Mouse (Mus musculus) cerebellum, adult 8-10 months (tissue): ENCODE measurements around the gene C130050O18Rik.
A peak's percentile ranks its signal among the peaks of the same experiment; 100 is the strongest.
"Not testable (repeated sequence)": the region's sequence is repeated elsewhere in the genome, so short reads cannot be mapped to it uniquely, and the experiment has no call there.

Experiments
- DNase-seq: peaks from one replicate; pipeline ENCODE4 v3.0.0; 2022

C130050O18Rik gene

DNA sequence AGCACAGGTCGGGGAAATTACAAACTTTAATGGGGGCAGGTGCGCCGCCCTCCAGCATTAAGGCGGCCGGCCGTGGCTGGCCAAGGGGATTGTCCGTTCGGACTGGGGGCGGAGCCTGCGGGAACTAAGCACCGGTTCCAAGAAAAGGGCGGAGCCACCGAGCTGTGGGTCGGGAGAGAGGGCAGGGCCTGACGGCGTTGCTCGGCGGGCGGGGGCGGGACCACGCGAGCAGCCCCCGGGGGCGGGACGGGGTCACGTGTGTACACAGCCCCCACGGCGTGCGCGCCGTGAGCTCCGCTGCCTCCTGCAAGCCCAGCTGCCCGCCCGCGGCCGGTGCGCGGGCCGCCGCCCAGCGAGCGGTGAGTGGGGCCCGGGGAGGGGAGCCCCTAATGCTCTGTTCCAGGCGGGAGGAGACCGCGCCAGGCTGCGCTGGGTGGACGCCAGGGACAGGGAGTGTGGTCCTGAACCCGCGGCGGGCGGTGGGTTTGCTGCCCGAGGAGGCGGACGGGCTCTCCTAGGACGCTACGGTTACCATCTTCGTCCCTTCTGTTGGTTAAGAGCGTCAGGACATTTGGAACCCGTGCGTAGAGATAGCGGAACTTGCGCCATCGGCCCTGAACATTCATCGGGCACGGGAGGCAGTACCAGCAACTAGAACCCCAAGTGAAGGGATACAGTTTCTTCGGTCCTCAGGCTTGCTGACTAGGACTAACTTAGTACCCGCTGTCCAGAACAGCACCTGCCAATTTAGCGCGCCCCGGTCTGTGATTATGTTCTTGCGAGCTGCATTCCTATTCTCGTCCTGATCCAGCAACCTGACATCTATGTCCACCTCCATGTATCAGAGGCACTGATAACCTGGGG is 24.5 kb upstream of the C130050O18Rik start:
- peak; percentile 87 for DNase-seq

DNA sequence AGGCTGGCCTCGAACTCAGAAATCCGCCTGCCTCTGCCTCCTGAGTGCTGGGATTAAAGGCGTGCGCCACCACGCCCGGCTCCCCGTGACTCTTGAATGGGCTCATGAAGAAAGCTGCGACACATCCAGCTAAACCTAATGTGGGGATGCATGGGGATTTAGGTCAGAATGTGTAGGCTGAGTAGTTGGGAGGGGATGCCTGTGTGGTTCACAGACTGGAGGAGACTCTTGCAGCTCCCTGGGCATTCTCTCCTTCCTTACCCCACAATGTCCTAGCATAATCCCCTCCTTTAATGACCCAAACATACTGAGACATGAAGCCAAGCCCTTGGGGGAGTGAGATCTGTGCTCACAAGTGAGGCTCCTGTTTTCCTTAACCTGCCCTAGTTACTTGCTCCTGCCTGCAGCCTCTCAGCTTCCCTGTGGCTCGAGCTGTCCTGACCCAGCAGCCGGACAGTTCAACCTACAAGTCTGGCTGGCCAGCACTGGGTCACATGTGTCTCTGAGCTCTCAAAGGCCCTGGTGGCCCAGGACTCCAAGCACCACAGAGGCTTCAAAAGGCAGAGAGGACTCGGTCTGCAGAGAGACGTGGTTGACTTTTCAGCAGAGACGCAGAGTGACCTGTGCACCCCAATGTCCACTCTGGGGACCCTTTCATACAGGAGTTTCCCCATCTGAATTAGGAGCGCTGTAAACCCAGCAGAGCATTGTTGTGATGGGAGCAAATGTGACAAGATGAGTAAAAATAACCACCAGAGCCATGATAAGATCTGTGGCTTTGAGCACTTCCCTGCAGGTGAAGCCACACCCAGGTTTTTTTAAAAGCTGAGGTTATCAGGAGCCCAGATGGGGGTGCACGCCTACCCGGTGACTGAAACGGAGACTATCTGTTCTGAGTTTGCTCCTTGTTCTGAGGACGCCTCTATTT is 23.2 kb upstream of the C130050O18Rik start:
- DNase-seq: no peak

DNA sequence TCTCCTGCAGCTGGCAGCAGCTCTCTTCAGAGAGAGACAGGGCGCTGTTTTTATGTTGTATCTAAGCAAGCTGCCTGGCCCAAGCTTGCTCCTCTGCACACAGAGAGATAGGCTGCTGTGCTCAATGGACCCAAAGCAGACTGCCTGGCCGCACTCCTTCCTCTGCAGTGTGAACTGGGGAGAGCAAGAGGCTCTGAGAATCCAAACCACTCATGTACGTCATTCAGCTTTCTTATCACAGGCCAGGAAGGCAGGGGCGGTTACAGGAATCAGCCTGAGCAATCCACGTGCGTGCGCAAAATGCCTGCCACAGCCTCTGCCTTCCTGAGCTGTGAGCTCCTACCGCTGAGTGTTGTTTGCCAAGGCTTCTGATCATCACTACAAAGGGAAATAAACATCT is 22.3 kb upstream of the C130050O18Rik start:
- no peak for DNase-seq

DNA sequence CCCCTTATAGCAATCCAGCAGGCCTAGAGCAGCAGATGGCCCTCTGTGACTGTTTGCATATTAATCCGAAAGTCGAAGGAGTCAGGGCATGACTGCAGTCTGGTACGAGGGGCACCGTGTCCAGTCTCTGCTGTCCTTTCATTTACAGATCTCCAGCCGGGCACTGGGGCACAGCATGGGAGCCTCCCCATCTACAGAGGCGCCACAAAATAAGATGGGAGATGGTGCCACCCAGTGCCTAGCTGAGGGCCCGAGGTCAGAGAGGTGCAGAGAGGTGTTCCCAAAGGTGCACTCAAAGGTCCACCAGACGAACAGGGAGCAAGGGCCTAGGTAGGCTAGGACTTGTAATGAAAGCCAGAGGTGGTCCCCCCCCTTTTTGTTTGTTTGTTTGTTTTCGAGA is 21.8 kb upstream of the C130050O18Rik start:
- DNase-seq: no peak

DNA sequence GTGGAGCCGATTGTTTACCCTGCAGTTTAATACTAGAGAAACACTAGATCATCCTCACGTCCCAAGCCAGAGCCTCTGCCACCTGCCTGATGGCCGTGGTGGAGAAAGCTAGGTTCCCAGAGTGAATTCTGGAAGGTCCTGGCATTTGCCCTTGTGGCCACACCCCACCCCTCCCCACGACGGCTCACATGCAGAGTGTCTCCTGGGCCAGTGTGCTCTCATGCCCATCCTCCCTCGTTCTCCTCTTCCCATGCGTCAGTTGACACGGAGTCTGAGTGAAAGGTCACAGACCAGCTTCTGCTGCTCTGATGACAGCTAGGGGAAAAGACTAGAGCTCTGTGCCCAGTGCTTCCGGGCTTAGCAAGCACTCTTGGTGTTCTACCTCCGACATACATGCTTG is 20.5 kb upstream of the C130050O18Rik start:
- no peak for DNase-seq

DNA sequence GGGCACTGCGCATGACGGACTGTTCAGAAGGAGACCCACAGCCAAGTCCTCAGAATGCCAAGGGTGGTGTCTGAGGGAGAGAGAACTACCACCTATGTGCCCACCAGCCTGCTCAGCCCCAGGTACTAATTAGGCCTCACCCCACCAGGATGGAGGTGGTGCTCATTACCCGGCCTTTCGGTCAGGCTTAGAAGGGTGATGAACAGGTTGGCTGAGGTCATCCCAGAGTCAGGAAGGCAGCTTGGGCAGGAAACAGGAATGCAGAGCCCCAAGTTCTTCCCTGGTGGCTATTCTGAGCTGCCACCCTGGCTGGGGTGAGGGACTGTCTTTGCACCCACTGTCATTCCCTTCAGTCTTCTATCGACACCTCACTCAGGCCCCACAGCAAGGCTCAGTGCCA is 19.0 kb upstream of the C130050O18Rik start:
- no peak for DNase-seq

DNA sequence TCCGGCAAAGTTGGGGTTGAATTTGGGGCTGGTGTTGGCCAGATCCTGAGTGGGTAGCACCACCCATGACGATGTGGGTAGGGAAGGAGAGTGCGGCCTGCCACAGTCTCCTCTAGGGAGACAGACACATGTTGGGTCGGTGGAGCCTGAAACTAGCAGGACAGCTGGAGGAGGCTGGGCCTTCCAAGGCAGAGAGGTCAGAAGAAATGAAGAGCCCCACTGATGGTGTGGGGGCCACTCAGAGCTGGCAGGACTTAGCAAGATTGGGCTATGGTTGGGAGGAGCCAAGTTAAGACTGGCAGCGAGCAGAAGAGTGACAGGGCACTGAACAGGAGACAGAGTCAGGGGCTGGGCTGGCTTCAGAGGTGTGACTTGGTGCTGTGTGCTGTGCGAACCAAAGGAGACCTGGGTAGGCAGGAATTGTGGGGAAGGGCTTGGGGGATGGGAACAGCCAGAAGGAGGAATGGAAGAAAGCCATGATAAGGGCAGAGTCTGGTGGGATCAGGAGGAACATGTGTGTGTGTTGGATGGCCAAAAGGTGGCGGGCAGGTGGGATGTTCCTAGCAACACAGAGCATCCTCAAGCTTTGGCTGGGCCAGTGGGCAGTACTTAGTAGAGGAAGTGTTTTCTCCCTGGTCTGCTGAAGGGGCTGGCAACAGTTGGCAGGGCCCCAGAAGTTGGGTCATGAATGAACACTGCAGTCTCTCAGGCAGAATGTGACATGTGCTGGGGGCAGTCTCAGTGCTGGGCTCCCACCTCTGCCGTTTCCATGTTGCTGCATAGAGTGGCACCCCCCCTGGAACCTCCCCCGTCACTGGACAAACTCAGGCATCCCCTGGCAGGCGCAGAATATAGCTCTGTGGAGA is 17.5 kb upstream of the C130050O18Rik start:
- no peak for DNase-seq

DNA sequence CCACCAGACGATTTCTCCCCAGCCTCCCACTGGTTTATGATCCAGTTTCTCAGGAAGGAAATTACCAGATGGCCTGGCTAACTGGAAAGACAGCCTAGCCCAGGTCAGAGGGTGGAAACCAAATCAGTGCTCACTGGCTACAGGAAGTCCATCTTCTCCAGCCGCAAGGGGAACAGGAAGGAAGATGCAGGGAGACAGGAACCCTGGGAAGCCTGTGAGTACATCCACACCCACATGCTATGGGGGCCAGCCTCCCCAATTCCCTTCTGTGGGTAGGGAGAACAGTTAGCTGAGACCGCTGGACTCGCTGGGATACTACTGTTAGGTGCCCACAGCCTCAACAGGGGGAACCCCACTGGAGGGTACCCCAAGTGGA is 16.9 kb upstream of the C130050O18Rik start:
- no peak for DNase-seq

DNA sequence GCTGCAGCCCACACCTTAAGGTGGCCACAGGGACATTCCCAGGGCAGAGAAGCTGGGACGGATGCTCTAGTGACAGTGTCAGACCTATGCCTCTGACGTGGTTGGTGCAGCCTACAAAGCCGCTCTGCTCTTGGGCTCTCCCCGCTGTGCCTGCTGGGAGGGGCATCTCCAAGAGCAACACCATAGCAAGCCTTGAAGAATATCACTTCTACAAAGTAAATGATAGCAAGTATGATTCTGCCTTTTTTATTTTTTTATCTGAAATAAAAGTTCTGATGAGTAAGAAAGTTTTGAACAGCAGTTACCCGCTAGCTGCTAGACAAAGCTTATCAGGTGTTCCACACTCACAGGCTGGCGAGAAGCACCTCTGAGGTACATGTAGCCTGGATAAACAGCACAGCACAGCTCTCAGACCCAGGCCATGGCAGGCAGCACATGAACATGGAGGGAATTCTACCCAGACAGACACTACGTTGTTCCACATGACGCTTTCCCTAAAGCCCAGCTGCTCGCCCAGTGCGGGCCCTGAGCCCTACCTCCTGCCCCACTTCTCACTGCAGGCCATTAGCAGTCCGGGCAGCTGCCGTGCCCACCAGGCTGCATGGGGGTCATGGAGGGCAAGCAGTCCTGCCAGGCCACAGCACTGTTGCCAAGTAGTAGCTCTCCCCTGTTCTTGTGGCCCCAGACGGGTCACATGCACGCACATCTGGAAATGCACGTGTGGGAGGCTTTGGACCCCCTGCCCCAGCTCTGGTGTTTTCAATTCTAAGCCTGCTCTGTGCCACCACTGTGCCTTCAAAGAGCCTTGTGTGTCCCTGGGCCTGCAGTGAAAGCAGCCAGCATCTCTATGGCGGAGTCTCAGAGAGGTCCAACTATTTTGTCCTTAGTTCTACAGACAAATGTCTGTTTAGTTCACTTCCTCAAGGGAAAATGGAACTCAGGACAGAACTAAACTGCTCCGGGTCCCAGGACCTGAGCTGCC is 16.1 kb upstream of the C130050O18Rik start:
- no peak for DNase-seq

DNA sequence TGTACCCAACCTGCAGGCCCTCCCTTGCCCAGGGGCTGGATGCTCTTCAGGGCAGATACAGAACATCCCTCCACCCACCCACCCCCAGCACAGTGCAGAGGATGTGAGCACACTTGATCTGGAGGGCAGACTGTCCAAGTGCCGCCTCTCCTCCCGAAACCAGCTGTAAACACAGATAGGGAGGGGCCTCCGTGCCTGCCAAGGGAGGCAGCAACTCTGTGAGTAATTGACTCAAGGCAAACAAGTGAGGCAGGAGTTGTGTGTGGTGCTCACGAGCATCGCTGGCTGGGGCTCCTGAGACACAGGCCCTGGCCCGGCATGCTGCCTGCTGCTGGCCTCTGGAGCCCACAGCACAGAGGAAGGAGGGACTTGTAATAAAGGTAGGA is 15.4 kb upstream of the C130050O18Rik start:
- DNase-seq: no peak

DNA sequence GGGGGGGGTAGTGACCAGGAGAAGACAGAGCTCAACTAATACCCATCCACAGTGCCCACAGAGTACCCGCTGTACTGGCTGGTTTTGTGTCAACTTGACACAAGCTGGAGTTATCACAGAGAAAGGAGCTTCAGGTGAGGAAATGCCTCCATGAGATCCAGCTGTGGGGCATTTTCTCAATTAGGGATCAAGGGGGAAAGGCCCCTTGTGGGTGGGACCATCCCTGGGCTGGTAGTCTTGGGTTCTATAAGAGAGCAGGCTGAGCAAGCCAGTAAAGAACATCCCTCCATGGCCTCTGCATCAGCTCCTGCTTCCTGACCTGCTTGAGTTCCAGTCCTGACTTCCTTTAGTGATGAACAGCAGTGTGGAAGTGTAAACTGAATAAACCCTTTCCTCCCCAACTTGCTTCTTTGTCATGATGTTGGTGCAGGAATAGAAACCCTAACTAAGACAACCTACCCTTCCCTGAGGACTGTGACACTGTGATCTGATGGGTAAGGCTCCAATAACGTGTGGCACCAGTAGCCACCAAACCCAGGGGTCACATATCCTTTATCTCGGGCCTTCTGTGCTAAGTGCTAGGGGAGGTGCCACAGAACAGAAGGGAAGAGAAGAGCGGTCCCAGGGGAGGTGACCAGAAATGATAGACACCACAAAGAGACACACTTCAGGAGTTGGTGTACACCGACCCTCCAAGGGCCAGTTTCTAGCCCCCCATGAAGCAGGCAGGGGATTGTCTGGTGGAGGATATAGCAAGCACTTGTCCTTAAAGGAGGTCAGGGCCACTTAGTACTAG is 14.6 kb upstream of the C130050O18Rik start:
- DNase-seq: not testable (repeated sequence)

DNA sequence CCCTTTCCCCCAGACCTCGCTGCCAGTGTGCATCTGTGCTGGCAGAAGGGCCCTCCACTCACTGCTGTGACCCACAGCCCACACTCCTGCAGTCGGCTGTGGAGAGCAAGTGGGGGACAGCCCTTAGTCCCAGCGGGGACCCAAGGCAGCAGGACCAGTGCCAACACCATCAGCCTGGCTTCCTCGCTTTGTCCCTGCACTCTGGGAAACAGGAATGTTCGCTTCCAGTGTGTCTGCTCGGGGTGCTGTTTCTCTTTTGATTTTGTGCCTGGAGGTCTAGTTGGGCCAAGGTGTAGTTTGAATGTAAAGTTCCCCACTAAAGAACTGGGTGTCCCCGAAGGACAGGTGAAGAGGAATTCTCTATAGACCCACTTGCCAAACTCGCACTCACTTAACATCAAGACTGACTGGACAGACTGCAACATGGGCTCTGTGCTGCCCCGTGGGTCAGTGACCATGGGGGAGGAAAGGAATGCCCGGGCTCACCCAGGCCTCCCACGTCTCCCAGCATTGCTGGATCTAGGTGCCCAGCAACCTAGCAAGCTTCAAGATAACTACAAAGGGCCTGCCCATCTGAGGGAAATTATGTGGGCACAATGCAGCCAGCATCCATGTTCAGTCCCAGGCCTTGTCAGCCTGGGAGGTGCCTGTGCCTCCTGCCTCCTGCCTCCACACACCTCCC is 13.6 kb upstream of the C130050O18Rik start:
- no peak for DNase-seq

DNA sequence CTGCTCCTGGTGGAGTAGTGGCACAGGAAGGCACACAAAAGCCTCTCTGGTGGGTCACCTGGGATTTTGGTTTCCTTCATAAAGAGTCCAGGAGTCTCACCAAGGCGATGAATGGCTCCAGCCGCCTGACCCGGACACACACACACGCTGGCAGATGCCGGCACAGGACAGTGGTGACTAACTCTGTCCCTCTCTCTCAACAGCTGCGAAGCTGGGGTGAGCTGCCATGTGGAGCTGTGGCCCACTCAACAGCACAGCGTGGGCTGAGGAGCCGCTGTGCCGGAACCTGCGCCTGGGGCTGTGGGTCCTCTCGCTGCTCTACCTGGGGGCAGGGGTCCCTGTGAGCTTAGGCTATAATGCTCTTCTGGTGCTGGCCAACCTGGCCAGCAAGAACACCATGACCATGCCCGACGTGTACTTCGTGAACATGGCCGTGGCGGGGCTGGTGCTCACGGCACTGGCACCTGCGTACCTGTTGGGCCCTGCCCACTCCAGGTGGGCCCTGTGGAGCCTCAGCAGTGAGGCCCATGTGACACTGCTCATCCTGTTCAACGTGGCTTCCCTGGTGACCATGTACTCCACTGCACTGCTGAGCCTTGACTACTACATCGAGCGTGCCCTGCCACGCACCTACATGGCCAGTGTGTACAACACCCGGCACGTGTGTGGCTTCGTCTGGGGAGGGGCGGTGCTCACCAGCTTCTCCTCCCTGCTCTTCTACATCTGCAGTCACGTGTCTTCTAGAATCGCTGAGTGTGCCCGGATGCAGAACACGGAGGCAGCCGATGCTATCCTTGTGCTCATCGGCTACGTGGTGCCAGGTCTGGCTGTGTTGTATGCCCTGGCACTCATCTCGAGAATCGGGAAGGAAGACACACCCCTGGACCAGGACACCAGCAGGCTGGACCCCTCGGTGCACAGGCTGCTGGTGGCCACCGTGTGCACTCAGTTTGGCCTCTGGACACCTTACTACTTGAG is 12.6 kb upstream of the C130050O18Rik start:
- DNase-seq: no peak

DNA sequence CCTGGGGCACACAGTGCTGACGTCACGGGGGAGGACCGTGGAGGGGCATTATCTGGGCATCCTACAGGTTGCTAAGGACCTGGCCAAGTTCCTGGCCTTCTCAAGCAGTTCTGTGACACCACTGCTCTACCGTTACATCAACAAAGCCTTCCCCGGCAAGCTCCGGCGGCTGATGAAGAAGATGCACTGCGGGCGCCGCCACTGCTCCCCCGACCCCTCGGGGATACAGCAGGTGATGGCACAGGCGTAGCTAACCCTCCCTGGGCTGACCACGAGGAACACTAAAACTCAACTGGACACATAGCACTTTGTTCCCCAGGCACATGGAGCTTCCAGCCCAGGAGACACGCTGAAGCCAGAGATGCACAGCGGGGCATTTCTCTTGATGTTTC is 11.9 kb upstream of the C130050O18Rik start:
- no peak for DNase-seq

DNA sequence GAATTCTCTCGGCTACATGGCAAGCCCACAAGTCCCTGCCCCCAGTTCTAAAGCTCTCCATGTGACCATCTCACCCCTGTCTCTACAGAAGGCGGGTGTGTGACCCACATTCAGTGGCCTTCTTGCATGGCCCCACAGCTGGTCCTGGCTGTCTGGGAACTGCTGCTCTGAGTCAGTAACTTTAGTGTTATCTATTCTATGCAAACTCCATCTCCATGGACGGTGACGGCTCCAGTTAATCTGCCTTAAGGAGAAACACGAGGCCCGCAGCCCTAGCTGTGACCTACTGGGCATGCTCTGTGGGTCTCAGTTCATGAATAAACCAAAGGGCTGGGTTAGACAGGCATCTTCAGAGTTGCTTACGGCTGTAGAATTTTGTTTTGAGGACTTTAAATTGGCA is 10.7 kb upstream of the C130050O18Rik start:
- DNase-seq: no peak

DNA sequence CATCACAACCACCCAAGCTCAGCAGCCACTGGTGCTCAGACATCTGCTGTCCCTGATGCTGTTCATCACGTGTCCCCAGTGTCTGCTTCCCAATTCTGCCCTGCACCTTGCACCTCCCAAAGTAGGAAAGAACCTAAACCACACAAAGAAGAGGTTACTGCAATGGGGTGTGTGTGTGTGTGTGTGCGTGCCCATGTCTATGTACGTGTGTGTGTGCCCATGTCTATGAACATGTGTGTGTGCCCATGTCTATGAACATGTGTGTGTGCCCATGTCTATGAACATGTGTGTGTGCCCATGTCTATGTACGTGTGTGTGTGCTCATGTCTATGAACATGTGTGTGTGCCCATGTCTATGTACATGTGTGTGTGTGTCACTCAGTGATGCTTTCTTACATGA is 9.6 kb upstream of the C130050O18Rik start:
- no peak for DNase-seq

DNA sequence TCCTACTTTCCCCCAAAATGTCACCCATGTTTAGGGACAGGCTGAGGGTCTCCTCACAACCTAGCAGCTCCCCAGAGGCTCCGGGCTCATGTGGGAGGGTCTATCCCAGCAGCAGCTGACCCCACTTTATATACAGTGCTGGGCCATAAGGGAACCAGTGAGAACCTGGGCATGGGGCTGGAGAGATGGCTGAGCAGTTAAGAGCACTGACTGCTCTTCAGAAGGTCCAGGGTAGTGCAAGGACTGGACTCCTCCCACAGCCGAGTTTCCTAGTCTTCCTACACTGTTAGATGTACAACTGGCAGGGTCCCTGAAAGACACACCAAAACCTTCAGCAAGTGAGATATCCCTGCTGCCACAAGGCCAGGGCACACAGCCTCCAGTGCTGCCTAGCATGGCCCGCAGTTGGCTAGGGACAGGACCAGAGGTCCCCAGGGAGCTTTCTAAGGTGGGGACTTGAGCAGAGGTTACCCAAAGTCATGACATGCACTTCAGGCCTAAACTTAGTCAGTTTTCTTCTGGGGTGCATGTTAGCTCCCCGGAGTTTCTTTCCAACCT is 7.6 kb upstream of the C130050O18Rik start:
- no peak for DNase-seq

DNA sequence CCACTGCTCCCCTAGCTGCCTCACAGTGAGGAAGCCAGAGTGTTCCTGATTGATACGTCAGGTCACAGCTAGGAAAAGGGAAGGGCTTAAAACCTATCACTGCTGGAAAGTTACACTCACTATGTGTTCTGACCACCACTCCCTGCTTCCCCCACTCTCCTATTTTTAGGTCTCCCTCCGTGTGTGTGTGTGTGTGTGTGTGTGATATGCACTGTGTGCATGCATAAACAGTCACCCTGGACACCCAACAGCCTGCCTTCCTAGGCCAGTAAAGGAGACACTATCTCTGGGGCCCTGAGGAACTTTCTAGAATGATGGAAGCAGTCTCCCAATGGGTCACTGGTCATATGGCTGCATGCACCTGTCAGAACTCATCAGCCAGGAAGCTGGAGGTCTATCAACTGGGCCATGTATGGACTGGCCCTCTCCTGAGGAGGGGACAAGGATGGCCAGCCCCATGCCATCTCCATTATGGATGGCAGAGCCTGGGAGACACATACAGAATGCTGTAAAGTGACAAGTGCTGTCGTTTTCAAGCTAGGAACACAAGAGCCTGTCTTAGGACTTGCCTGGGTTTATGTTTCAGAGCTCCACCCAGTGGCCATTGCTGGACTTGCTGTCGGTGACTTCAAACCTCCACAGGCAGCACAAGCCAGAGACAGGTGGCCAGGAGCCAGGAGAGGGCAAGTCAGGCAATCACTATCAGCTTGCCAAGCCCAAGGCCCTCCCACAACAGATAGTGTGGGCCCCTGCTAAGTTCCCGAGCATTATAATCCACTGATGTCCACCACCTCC is 6.9 kb upstream of the C130050O18Rik start:
- DNase-seq: peak; percentile 94
